Mouse (Mus musculus): Measurements from ENCODE around the gene Dnm1. TPM values are rescaled to one million over a fixed set of nuclear protein-coding genes. Genes with fewer than 3 reads are reported as not detected.
A peak's percentile ranks its signal among the peaks of the same experiment; 100 is the strongest.
"Not testable (repeated sequence)": the region's sequence is repeated elsewhere in the genome, so short reads cannot be mapped to it uniquely, and the experiment has no call there.

Gene Dnm1
- polyA plus RNA-seq, 1 experiment: 100 TPM

GRCm38 (mm10) chr2:32295842-32296241 is 57.3 kb downstream of the Dnm1 start:
- not testable (repeated sequence) for DNase-seq (ENCODE audit: low read depth, low spot score)
- 81% methylated on average over 2 of the region's 2 CpGs for WGBS

- no peak for DNase-seq (ENCODE audit: low read depth, low spot score)
- 78% methylated on average over 3 of the region's 3 CpGs for WGBS
These were observed 57.9 kb downstream of the Dnm1 start for GRCm38 (mm10) chr2:32295285-32295684.

GRCm38 (mm10) chr2:32294348-32294747 is 58.8 kb downstream of the Dnm1 start:
- DNase-seq (ENCODE audit: low read depth, low spot score): no peak
- WGBS: 80% methylated on average over 8 of the region's 8 CpGs

GRCm38 (mm10) chr2:32289578-32289977 is 63.6 kb downstream of the Dnm1 start:
- no peak for DNase-seq (ENCODE audit: low read depth, low spot score)

- WGBS: under 1% methylated on average over 28 of the region's 29 CpGs
- DNase-seq (ENCODE audit: low read depth, low spot score): peak; percentile 28
These were observed 64.7 kb downstream of the Dnm1 start for GRCm38 (mm10) chr2:32288371-32288931.

GRCm38 (mm10) chr2:32287923-32288367 is 65.2 kb downstream of the Dnm1 start, which contains the start of gene Swi5:
Gene Swi5, minus strand, starts transcription at chr2:32288075.
- DNase-seq (ENCODE audit: low read depth, low spot score): peak; percentile 98
- under 1% methylated on average over 41 of the region's 41 CpGs for WGBS

- under 1% methylated on average over 23 of the region's 23 CpGs for WGBS
- DNase-seq (ENCODE audit: low read depth, low spot score): no peak
These were observed 65.8 kb downstream of the Dnm1 start, which contains the start of gene Golga2 for GRCm38 (mm10) chr2:32287334-32287840. Gene Golga2, plus strand, starts transcription at chr2:32287384.

GRCm38 (mm10) chr2:32283986-32284385 is 69.2 kb downstream of the Dnm1 start:
- no peak for DNase-seq (ENCODE audit: low read depth, low spot score)
- 77% methylated on average over 3 of the region's 3 CpGs for WGBS

GRCm38 (mm10) chr2:32282727-32283126 is 70.4 kb downstream of the Dnm1 start:
- WGBS: 85% methylated on average over 1 of the region's 1 CpGs
- no peak for DNase-seq (ENCODE audit: low read depth, low spot score)

- DNase-seq (ENCODE audit: low read depth, low spot score): no peak
- WGBS: 86% methylated on average over 2 of the region's 2 CpGs
These were observed 70.8 kb downstream of the Dnm1 start for GRCm38 (mm10) chr2:32282289-32282688.

GRCm38 (mm10) chr2:32275823-32276222 is 77.3 kb downstream of the Dnm1 start:
- no peak for DNase-seq (ENCODE audit: low read depth, low spot score)
- WGBS: 50% methylated on average over 3 of the region's 3 CpGs

GRCm38 (mm10) chr2:32260635-32261034 is 92.5 kb downstream of the Dnm1 start:
- WGBS: 21% methylated on average over 4 of the region's 4 CpGs
- peak; percentile 64 for DNase-seq (ENCODE audit: low read depth, low spot score)

GRCm38 (mm10) chr2:32259657-32260417 is 93.3 kb downstream of the Dnm1 start, which contains the start of gene Uck1:
Gene Uck1, minus strand, starts transcription at chr2:32260159.
- WGBS: under 1% methylated on average over 59 of the region's 59 CpGs
- peak; percentile 91 for DNase-seq (ENCODE audit: low read depth, low spot score)

GRCm38 (mm10) chr2:32258887-32259533 is 94.1 kb downstream of the Dnm1 start:
- no peak for DNase-seq (ENCODE audit: low read depth, low spot score)
- WGBS: 23% methylated on average over 6 of the region's 6 CpGs

Other genes with a start within 250 kb of the Dnm1 start
- gene Prrc2b, start 202.3 kb downstream of the Dnm1 start, polyA plus RNA-seq (2012; rRNA removed): 13.3 and 17.0 TPM in 2 replicates
- gene Pomt1, start 116.7 kb downstream of the Dnm1 start, polyA plus RNA-seq (2012; rRNA removed): 18.8 and 27.7 TPM in 2 replicates
- 56.3 and 76.8 TPM in 2 replicates for gene Uck1, start 93.2 kb downstream of the Dnm1 start, polyA plus RNA-seq (2012; rRNA removed)
- gene Golga2, start 66.0 kb downstream of the Dnm1 start, polyA plus RNA-seq (2012; rRNA removed): 26.0 and 30.7 TPM in 2 replicates
- 155 and 159 TPM in 2 replicates for gene Swi5, start 65.3 kb downstream of the Dnm1 start, polyA plus RNA-seq (2012; rRNA removed)
- 102 and 176 TPM in 2 replicates for gene Ciz1, start 1.0 kb downstream of the Dnm1 start, polyA plus RNA-seq (2012; rRNA removed)
- 103 and 107 TPM in 2 replicates for gene 1110008P14Rik, start 28.6 kb upstream of the Dnm1 start, polyA plus RNA-seq (2012; rRNA removed)
- 12.8 and 18.0 TPM in 2 replicates for gene Lcn2, start 34.9 kb upstream of the Dnm1 start, polyA plus RNA-seq (2012; rRNA removed)
- 50.3 and 63.9 TPM in 2 replicates for gene Ptges2, start 42.6 kb upstream of the Dnm1 start, polyA plus RNA-seq (2012; rRNA removed)
- gene Naif1, start 97.1 kb upstream of the Dnm1 start, polyA plus RNA-seq (2012; rRNA removed): 3.8 and 4.3 TPM in 2 replicates
- 22.8 and 25.4 TPM in 2 replicates for gene Slc25a25, start 98.1 kb upstream of the Dnm1 start, polyA plus RNA-seq (2012; rRNA removed)
- gene Fam102a, start 182.0 kb upstream of the Dnm1 start, polyA plus RNA-seq (2012; rRNA removed): 37.4 and 44.5 TPM in 2 replicates
- 149 and 160 TPM in 2 replicates for gene Dpm2, start 217.5 kb upstream of the Dnm1 start, polyA plus RNA-seq (2012; rRNA removed)
- 0.11 and 0.48 TPM in 2 replicates for gene Pip5kl1, start 221.5 kb upstream of the Dnm1 start, polyA plus RNA-seq (2012; rRNA removed)
- 0.05 TPM in 1 of 2 replicates, not detected in the other for gene 9430097D07Rik, start 222.3 kb upstream of the Dnm1 start, polyA plus RNA-seq (2012; rRNA removed)
- 7.7 and 8.4 TPM in 2 replicates for gene St6galnac4, start 233.8 kb upstream of the Dnm1 start, polyA plus RNA-seq (2012; rRNA removed)
- 15.7 and 16.3 TPM in 2 replicates for gene St6galnac6, start 246.4 kb upstream of the Dnm1 start, polyA plus RNA-seq (2012; rRNA removed)